Mouse (Mus musculus): Measurements from ENCODE around the gene Sik2.
A peak's percentile ranks its signal among the peaks of the same experiment; 100 is the strongest.

The Sik2 gene

DNA sequence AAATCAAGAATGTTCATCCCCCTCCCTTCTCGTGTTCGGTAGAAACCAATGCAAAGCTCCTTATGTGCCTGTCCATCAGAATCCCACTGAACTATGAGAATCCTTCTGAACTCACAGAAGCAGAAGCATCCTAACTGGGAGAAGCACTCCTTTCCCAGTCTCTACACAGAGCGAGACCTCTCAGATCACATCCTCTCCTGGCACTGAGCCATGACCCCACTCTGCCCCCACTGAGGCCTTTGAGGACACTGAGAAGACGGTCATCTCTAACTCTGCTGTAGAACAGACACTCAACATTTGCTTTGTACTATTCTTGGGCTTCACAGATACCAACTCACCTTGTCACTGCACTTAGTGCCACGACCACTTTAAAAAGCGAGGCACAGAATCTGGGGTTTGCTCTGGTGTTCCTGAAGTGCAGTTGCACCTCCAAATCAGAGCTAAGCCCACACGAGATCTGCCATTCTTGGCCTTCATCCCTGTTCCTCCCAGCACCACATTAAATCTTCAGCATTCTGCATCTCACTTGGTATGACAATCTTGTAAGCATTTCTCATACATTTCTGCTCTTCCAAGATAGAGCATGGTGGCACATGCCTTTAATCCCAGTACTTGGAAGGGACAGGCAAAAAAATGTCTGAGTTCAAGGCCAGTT lies 96.9 kb downstream of the Sik2 start:
- no peak for DNase-seq

DNA sequence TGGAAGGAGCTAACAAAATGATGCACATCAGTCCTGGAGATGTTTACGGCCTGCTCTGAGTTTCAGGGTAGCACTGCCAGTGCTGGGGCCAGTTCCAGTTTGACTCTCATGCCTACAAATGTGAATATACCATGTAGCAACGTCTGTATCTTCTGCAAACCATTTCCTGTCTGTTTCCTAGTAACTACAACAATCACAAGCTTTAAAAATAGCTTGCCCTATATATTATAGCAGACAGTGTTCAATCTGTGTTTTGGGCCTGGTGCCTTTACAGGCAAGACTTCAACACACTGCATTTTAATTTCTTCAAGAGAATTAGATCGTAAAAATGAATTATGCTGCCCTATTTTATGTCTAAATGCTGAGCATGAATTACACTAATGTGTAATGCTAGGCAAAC lies 103.6 kb downstream of the Sik2 start:
- DNase-seq, result no peak

DNA sequence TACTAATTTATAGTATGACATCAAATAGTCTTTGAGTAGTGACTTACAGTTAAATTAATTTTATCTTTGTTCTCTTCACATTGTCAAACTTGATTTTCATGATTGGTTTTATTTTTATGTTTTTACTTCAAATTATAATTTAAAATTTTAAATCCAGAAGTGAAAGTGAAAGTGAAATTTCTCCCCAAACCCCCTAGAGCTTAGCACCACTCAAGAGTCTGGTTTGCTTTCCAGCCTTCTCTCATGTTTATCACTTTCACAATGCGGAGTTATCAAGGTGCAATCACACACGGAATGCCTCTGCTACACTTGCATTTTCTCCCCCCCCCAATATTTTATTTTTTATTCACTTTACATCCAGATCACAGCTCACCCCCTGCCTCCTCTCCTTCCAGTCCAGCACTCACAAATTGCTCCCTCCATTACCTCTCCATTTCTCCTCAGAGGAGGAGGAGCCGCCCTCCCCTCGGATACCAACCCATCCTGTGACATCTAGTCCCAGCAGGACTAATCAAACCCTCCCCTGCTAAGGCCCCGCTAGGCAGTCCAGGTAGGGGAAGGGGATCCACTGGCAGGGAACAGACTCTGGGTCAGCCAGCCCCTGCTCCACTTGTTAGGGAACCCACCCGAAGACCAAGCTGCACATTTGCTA lies 104.6 kb downstream of the Sik2 start:
- no peak for DNase-seq

DNA sequence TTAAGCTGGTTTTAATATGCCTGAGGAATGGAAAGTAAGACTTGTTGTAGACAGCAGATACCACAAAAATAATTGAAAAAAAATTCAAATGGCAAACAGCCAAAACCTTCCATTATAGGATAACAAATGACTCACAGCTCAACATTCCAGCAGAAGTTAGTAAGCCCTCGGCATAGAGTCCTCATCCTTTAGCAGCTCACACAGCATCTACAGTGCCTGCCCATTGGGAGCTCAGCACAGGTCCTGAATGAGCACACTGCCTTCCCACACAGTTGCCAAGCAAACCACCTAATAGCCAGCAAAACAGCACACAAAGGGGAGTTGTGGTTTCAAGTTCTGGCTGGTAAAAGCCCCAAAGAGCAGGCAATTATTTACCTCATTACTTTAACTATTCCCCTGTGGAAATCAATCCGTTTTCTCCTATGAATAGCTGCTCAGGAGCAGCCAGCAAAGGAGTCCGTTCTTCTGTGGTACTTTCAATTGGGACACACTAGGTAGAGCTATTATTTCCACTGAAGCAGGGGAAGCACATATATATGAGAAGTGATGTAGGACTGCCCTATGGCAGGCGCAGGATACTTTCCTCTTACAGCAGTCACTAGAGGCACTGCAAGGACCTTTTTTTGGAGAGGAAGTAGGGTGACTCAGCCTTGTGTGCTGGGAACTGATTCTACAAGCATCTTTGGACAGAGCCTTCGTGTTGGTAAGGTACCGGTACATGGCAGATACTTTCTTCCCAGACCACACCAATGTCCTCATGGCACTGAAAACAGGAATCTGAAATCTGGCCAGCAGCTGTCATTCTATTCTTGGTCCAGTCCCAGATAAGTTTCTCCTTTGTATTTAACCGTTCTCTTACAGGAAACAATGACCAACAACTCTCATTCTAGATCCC lies 108.6 kb downstream of the Sik2 start:
- DNase-seq, result no peak

DNA sequence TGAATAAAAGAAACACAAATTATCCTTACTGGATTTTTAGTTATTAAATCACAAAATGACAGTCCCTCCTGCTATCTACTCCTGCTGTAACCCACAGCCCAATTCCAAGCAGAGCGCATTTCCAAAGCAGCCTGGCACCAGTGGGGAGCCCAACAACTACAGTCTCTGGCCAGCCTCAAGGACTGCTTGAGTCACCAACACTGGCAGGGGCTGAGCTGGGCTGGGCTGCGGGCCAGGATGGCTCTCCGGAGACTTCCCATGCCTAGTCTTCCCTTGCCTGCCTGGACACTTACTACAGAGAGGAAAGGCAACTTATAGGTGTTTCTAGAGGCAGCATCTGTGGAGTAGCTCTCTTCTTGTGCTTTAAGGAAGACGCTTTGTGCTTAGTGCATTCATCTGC lies 115.2 kb downstream of the Sik2 start:
- DNase-seq, result peak; percentile 67

DNA sequence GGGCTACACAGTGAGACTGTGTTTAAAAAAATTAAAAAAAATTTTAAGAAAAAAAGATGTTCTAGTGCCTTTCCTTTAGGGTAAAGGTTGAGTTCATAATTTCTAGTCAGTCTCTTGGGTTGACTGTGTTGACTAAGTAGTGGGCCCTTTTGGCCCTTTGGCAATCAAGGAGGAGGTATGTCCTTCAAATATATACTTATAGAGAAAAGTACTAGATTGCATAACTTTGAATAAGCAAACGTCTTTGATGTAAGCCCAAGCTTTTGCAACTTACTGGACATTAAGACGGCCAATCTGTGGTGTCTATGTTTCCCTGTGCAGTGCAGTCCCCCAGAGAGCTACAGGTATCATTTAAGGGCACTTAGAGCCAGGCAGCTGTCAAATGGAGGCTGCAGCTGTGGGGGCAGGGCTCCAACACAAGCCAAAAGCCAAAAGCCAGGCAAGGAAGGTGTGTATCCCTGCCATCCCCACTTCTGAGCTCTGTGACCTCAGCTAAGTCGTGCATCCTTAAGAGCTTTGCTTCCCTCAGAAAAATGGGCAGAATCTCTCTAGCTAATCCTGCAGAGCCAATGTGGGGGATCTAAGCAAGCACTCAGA lies 118.3 kb downstream of the Sik2 start:
- DNase-seq, result no peak

DNA sequence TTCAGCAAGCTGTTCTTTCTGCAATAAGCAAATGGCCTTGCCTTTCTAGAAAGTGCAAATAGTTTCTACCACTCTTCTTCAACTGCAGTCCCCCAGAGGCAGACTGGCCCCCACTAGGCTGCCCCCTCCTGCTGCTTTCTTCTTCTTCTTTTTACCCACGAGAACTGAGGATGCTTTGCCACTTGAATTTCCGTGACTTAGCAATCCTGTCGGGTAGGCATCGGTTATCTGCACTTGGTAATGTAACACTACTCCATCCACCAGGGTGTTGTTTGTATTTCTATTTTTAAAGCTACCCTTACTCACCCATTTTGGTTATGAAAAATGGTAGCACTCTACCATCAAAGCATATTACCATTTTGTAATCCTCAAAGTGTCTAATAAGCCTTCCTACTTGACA lies 118.9 kb downstream of the Sik2 start:
- no peak for DNase-seq

DNA sequence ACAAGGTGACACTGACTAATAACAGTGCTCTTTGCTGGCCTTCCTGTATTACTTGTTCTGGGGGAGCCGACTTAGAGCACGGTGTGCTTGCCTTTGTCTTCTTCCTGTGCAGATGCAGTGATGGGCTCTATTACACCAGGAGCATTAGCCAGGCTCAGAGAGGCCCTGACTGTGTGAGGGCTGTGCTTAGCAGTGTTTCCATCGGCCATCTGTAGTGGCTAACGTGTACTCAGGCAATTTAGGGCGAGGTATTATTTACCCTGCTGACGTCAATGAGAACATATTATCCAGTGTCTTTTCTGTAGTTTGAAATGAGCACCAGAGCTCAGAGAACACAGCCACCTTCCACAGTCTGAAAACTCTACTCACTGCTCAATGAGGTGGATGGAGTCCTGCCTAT lies 119.7 kb downstream of the Sik2 start:
- DNase-seq, result no peak

DNA sequence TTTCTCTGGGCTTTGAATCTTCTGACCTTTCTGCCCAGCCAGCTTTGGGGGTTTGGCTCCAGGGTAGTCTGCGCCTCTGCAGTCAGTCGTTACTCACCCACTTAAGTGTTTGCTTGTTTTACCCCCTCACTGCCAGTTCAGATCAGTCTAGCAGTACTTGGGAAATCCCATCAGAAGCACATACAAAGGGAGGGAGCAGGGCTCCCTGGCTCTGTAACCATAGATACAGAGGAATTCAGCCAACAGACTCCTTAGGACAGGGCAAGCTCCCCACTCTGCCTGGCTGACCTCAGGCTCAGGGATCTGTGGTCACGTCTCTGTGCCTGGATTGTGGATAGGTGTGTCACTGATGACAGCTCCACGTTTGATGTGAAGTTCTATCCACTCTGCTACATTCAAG lies 121.5 kb downstream of the Sik2 start:
- peak; percentile 73 for DNase-seq

DNA sequence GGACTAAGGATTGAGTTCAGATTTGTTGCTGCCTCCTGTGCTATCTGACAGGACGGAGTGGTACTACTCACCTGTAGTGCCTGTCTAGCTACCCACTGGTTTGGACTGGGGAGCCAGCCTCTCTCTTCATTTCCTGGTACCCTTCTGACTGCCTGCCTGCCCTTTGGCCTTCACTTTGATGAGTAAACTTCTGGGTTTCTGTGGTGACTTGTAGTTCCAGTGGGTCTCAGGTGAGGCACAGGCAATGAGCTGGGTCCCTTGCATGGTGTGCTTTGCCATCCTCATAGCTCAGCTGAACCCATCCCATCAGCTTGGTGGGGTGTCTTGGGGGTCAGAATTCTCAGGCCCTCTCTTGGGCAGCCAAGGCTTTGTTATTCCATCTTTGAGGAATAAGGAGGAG lies 122.0 kb downstream of the Sik2 start:
- no peak for DNase-seq

DNA sequence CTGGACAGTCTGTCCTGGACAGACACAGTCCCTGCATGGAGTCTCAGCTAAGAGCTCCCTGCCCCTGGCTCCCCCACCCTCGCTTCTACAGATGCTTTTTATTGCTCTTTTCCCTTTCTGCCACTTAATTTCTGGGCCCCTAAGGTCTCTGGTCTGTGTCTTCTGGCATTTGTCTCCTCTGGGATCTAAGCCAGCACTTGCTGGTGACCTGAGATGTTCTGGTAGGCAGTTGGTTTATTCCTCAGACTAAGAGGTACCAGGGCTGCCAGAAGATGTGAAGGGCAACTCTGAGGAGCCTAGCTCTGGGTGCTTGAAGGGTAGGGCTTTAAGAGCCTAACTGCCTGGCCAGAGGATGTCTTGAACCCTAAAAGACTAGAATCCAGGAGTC lies 123.3 kb downstream of the Sik2 start:
- DNase-seq, result peak; percentile 41

DNA sequence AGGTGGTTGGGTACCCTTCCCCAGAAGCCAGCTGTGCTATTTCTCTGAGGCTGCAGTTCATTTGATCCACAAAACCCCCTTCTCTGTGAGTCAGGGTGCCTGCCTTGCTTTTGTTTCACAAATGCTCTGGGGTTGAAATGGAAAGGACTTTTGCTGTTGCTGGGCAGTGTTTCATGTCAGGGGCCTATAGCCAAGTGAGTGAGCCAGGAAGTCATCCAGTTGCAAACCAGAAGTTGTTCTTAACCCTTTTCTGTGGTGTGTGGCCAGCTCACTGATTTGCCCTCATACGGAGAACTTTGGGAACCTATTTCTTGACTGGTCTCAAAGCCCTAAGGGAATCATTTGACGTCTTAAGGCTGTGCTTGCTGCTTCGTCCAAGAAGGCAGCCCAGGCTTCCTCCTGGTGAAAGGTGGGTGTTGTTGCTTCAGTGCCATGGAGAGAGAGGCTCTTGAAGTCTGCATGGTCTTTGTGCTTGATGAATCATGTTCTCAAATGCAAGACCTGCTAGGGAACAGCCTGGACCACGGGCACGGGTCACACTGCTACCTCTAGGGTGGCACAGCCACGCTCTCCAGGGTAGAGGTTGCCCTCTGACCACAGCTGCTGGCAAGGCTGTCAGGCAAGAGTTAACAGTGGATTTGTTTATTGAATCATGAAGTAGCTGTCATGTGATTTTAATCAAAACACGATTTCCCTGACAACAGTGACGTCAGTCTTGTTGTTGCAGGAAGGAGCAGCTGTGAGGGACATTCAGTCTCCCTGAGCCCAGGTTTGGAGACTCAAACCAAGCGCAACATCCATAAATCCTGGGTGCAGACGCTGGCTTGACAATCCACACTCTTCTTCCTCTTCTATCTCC lies 123.9 kb downstream of the Sik2 start:
- peak; percentile 94 for DNase-seq

DNA sequence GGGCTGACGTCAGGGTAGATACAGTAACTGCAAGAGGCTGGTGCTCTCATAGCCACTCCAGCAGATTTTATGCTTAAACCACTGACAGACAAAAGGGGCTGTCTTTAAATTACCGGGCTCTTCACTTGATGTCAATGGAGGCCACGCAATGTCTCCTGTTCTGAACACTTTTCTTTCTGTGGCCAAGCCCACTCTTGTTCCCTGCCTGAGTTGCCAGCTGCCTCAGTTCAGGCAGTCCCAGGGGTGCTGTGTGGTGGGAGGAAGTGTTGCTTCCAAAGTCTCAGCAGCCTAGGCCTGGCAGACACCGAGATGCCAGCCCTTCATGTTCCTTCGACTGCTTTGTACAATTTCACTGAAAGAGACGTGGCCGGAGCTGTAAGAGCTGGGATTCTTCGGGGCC lies 124.8 kb downstream of the Sik2 start:
- DNase-seq, result no peak

DNA sequence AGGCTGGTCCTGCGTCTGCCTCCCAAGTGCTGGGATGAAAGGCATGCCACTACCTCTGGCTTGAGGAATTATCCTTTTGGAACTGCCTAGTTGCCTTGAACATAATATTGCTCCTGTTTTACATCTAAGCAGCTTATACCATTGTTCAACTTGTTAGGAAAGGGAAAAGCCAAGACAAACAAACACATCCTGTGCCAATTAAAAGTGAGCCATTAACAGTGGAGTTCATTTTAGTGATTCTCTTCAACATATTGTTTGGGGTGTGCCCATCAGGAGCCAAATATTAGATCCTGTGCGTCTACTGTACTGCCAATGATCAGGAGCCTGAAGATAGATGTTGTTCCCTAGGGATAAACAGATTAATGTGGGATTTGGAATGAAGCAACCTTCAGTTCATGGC lies 126.7 kb downstream of the Sik2 start:
- DNase-seq, result peak; percentile 51

DNA sequence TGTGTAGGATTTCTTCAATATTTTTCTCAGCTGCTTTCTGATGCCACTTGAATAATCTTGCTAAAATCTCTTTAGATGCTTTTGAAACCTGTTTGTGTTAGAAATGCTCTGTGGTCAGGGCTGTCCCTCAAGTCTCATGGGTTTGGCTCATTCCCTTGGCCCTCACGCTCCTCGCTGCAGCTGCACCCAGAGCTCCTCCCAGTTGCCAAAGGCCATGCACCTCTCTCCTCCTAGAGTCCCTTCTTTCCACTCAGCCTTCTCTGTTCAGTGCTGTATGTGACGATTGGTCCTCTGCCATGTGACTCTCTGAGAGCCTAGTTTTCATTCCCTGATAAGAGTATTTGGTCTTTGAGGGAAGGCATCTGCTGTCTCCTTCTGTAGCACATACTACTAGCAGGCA lies 131.4 kb downstream of the Sik2 start:
- DNase-seq, result no peak

DNA sequence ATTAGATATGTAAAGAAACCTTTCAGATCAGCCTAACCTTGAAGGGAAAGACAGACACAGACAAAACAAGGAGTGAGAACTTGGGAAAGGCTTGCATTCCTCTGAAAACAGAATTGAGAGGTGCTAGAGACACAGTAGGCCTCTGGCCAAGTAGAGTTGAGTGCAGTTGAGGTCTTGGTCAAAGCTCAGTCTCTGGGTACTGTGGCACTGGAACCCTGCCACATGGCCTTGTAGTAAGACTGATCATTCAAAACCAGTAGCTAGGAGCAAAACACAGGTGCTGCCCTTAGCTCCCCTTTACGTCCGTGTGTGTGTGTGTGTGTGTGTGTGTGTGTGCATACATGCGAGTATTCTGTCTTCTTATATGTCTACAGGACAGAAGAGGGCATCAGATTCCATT lies 132.6 kb downstream of the Sik2 start:
- DNase-seq, result no peak

DNA sequence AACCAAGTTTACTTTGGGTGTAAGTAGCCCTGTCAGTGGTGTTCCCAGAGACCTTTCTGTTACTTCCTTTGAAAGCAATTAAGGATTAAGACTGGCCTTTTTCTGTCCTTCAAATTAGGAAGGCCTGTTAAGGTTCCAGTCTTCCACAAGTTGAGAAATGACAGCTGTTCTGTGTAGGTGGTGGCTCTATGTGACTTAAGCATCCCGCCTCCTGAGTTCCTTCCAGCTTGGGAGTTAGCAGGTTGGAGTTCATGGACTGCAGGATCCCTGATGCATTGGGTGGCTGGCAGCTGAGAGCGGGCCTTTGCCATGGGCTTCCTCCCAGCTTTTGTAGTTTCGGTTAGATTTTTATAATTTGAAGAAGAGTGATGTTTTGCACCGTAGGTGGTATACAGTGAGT lies 133.4 kb downstream of the Sik2 start:
- no peak for DNase-seq

DNA sequence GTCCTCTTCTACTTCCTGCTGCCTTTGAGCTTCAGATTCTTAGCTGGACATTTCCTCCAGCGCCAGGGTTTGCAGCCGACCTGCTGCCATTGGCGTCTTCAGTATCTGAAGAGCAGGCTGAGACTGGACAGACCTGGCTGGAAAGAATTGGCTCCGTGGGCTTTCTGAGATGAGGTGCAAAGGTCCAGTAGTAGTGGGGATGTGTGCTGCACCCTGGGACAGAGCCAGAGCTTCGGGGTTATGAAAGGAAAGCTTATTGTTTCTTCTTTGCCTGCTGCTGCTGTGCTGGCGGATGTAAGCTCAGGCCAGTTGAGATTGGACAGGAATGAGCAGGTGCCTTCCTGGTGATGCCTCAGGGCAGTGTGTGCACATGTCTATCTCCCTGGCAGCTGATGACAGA lies 134.8 kb downstream of the Sik2 start:
- DNase-seq, result no peak

DNA sequence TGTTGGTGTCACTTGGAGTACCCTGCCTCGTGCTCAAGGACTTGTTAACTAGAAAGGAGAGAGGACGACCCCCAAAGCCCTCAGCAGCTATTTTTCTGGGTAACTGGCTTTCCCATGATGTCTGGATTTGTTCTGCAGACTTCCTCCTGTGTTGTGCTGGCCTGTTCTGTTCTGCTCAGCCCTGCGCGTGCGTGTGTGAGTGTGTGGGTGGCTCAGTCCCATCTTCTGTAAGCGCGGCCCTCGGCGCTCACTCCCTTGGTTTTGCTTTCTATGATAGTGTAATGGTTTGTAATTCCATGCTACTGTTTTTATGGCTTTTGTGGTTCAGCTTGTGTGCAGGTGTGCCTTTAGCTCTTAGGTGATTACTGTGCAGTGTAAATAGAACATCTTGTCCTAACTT lies 135.7 kb downstream of the Sik2 start:
- no peak for DNase-seq

DNA sequence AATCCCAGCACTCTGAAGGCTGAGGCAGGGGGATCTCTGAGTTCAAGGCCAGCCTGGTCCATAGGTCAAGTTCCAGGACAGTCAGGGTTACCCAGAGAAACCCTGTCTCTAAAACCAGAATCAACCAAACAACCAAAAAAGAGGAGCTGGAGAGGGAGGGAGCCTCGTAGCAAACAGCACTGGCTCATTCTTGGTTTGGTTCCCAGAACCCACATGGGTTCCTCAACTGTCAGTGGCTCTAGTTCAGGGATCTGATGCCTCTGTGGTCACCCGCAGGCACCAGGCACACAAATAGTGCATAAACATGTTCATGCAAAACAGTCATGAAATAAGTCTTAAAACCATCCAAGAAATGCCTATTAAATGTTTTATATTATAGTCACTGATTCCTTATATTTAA lies 140.7 kb downstream of the Sik2 start:
- no peak for DNase-seq

DNA sequence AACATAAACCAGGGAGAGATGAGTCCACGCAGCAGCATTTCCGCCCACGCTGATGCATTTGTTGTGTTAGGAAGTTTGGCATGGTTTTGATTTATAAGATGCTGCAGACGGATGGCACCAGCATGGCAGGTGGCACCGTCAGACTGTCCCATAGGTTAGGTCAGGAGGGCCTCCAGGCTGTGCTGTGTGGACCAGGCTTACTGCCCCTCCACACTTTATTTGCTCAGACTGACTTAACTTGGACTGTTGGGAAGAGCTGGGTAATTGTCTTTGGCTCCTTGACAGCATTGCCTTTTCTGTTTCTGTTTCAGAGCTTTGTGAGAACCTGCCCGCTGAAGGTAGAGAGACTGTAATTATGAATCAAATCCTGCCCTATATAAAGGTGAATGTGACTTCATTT lies 141.9 kb downstream of the Sik2 start:
- no peak for DNase-seq

DNA sequence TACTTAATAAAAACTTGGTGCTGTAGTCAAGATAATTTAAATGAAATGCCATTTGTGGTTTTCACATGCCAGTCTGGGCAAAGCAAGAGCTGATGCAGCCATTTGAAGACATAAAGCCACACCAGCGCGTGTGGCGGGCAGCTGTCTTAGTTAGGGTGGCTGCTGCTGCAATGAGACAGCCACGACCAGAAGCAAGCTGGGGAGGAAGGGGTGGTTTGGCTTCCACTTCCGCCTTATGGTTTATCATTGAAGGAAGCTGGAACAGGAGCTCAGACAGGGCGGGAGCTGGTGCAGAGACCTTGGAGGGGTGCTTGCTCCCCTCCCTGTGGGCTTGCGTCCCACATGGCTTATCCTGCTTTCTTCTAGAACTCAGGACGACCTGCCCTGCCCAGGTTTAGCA lies 143.1 kb downstream of the Sik2 start:
- no peak for DNase-seq

DNA sequence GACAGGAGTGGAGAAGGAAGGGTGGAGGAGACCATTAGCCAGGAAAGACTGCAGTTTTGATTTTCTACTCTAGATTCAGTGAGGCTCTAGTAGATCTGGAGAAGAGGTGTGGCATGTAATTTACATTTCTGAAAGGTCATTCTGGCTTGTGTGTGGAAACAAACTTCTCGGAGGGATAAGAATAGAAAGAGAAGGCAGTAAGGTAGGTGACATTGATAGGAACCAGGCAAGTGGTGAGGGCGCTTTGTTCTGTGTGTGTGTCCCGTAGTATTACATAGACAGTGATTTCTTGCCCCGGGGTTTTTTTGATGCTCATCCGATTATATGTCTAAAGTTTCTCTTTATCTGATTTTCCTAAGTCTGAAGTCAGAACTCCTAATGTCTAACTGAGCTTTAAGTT lies 144.0 kb downstream of the Sik2 start:
- DNase-seq, result no peak

All from lung, postnatal 36 days (tissue).